Mouse (Mus musculus) heart, postnatal 4 days (tissue): ENCODE measurements at regions not wholly inside any gene's neighbourhood (a gene's known extent, or its start where the extent isn't known, plus 50 kb on each side); places are given as distances from the start of the nearest gene placed in this dataset.

Source experiments
- DNase-seq: peaks from one replicate; pipeline ENCODE4 v3.0.0; 2021

- DNase-seq = peak; percentile 68
These were observed 52.3 kb downstream of the Tnp1 start for GRCm38 (mm10) chr1:72963449-72963848.

- DNase-seq = no peak
These were observed 55.5 kb downstream of the Tnp1 start for GRCm38 (mm10) chr1:72960241-72960653.

GRCm38 (mm10) chr1:72955387-72955786 lies 60.3 kb downstream of the Tnp1 start:
- DNase-seq = no peak

- no peak for DNase-seq
These were observed 62.8 kb downstream of the Tnp1 start for GRCm38 (mm10) chr1:72952896-72953295.

GRCm38 (mm10) chr1:72951802-72952201 lies 63.9 kb downstream of the Tnp1 start:
- DNase-seq = no peak

- DNase-seq = no peak
These were observed 64.3 kb downstream of the Tnp1 start for GRCm38 (mm10) chr1:72951365-72951764.

- no peak for DNase-seq
These were observed 69.5 kb downstream of the Tnp1 start for GRCm38 (mm10) chr1:72946235-72946634.

- no peak for DNase-seq
These were observed 70.0 kb downstream of the Tnp1 start for GRCm38 (mm10) chr1:72945750-72946102.

GRCm38 (mm10) chr1:72944805-72945749 lies 70.4 kb upstream of the Igfbp5 start:
- peak; percentile 35 for DNase-seq

- DNase-seq = no peak
These were observed 69.5 kb upstream of the Igfbp5 start for GRCm38 (mm10) chr1:72944221-72944620.

GRCm38 (mm10) chr1:72943082-72943481 lies 68.4 kb upstream of the Igfbp5 start:
- DNase-seq = no peak

GRCm38 (mm10) chr1:72942351-72942750 lies 67.7 kb upstream of the Igfbp5 start:
- peak; percentile 21 for DNase-seq

GRCm38 (mm10) chr1:72939948-72940347 lies 65.3 kb upstream of the Igfbp5 start:
- DNase-seq = no peak

GRCm38 (mm10) chr1:72936681-72937465 lies 62.2 kb upstream of the Igfbp5 start:
- DNase-seq = peak; percentile 21

- no peak for DNase-seq
These were observed 61.5 kb upstream of the Igfbp5 start for GRCm38 (mm10) chr1:72936231-72936630.

- peak; percentile 17 for DNase-seq
These were observed 60.4 kb upstream of the Igfbp5 start for GRCm38 (mm10) chr1:72935084-72935483.

- peak; percentile 33 for DNase-seq
These were observed 55.1 kb upstream of the Igfbp5 start for GRCm38 (mm10) chr1:72929774-72930173.
